Mouse (Mus musculus) adrenal gland, adult 2 months (tissue): ENCODE results near the gene 4931428L18Rik. TPM values are rescaled to one million over a fixed set of nuclear protein-coding genes. Genes with fewer than 3 reads are reported as not detected.
A peak's percentile ranks its signal among the peaks of the same experiment; 100 is the strongest.

ENCODE experiments used
- DNase-seq: peaks from one replicate; pipeline ENCODE4 v3.0.0; 2021
- polyA plus RNA-seq: library from polyadenylated mRNA; depleted of rRNA; stranded (reverse); fragments of >200 nt; gene quantifications from 2 replicates; pipeline ENCODE4 v1.2.3, GENCODE M21; 2012
- total RNA-seq, 2 experiments: library from RNA; stranded (reverse); gene quantifications; 2 replicates each; pipeline ENCODE4 v1.2.3; 2021

The 4931428L18Rik gene
- total and polyA plus RNA-seq, 3 experiments: 0.16 TPM; not detected in 2

DNA sequence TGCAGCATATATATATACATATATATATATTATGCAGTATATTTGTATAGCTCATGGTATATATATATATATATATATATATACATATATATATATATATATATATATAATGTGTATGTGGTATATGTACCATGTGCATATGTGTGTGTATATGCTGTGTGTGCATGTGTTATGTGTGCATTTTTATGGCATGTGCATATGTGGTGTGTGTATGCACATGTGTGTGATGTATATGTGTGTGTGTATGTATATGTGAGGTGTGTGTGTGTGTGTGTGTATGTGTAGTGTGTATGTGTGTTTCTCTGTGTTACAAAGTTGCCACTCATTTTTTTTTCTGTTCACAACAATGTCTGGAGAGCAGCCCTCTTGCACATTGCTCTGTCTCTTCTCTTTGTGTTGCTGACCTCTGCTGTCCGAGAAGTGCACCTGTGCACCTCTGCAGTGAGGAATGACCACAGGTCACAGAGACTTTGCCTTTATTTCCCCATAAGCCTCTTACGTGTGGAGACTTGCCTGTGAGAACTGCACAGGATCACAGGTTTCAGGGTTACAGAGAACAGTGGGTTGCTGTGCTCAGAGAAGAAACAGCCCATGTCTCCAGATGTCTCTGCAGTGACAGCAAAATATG lies 69.6 kb downstream of the 4931428L18Rik start:
- DNase-seq: peak; percentile 12

- no peak for DNase-seq
These were observed 71.9 kb downstream of the 4931428L18Rik start for GRCm38 (mm10) chr1:31150546-31150945.

DNA sequence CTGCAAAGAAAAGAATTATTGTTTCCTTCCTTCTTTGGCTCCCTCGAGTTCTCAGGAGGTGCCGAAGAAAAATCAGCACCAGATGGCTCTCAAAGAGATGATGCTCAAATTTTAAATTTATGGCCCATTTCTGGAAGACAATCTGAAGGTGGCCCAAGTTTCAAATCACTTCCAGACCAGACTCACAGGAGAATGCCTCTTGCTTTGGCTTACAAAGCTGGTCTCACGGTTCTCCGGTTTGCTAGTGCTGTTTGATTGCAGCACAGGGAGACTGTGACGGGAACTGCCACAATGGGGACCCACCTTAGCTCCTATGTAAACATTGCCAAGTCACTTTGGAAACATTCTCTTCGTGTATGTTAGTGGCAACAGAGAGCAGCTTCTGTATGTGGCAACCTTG lies 72.8 kb downstream of the 4931428L18Rik start:
- no peak for DNase-seq

DNA sequence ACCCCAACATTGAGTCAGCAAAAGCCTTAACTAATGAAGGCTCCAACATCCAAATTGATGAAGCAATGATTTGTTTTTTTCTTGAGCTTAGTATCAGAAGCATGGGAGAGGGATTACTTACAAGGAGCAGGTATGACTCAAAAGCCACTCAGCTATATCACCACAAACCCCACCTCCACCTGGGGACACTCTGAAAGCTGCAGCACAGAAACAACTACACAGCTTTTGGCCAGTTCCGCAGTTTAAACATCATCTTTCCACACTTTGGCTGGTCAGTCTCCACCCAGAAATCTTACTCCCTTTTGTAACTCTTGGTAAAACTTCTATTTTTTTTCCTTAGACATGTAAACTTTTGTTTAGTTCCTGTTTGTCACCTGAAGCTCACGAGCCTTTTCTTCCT lies 78.9 kb downstream of the 4931428L18Rik start:
- no peak for DNase-seq

DNA sequence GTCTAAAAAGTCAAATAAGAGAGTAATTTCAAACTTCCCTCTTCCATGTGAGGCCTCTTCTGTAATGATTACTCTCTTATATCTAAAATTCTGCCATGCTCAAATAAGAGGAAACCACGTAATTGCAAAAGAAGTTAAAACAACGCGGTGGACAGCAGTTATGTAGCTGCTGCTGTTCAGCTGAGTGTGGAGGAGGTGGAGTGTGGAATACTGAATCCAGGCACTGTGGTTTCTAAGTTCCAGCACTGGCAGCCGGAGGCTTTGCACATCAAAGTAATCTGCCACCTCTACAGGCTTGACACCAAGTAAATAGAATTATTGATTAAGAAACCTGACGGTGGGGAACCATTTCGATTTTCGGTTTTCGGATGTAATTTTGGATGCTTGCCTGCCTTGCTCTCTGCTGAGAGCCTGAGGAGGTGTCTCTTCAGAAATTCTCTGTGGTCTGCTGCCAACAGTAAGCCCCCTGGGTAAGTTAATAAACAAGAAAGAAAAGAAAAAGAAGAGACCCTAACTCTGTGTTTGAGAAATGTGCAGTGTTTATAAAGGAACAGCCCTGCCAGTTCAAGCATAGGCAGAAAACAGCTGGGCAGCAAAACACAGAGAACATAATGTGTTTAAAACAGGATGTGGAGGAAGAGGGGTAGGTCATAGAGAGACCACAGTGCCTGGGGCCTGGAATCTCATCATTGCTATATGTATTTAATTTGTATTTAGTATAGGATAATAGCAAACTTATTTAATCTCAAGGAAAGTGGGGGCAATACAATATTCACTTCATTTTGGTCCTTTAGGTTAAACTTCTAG lies 80.0 kb downstream of the 4931428L18Rik start:
- no peak for DNase-seq

GRCm38 (mm10) chr1:31138387-31138786 lies 84.1 kb downstream of the 4931428L18Rik start:
- DNase-seq: no peak

GRCm38 (mm10) chr1:31113466-31113865 lies 109.0 kb downstream of the 4931428L18Rik start:
- peak; percentile 73 for DNase-seq

- no peak for DNase-seq
These were observed 114.5 kb downstream of the 4931428L18Rik start for GRCm38 (mm10) chr1:31107961-31108360.

GRCm38 (mm10) chr1:31102863-31103657 lies 119.4 kb downstream of the 4931428L18Rik start:
- no peak for DNase-seq

DNA sequence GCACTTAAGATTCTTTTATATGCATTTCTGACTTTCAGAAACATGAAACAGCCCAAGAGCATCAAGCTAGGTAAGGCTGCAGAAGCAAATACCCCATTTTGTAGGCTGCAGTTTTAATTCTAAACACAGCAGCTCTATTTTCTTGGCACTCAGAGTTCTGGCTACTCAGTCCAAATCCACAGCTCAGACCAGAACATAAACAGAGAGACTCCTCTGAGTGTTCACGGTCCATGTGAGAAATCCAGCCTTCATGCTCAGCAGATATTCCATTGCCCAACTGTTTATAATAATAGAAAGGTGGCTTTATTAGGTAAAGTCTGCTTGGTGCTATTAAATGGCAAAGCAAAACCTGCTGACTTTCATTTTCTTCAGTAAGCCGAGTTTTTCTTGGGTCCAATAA lies 120.2 kb downstream of the 4931428L18Rik start:
- no peak for DNase-seq

- no peak for DNase-seq
These were observed 125.3 kb downstream of the 4931428L18Rik start for GRCm38 (mm10) chr1:31097208-31097607.

- peak; percentile 42 for DNase-seq
These were observed 126.1 kb downstream of the 4931428L18Rik start for GRCm38 (mm10) chr1:31096466-31096793.

DNA sequence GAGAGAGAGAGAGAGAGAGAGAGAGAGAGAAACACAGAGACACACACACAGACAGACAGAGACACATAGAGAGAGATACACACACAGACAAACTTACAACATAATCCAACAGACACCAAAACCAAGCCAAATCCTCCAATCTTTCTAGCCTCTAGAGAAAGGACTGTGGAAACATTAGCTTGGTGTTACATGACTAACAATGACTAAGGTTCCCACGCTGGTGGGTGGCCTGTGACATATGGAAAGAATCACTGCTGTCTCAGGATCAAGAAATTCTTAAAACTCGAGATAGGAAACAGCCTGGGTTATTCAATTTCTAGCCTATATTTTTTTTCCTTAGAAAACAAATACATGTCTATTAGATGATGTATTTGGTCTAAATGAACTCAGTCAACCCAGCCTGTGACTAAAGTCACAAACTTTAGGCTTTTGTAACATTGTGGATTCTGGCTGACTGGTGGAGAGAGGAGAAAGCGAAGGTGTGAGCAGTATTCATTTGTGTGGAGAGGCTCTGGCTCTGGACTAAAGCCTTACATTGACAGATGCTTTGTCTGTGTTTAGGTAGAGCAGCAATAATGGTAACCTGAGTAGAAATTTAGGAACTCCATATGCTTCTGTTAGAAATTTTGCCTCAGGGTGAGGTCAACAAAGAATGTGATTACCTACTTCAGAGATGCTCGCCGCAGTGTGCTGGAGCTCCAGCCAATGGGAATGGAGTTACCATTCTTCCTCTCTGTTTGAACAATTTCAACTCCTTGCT lies 126.6 kb downstream of the 4931428L18Rik start:
- no peak for DNase-seq

GRCm38 (mm10) chr1:31094792-31095191 lies 127.7 kb downstream of the 4931428L18Rik start:
- DNase-seq: no peak

DNA sequence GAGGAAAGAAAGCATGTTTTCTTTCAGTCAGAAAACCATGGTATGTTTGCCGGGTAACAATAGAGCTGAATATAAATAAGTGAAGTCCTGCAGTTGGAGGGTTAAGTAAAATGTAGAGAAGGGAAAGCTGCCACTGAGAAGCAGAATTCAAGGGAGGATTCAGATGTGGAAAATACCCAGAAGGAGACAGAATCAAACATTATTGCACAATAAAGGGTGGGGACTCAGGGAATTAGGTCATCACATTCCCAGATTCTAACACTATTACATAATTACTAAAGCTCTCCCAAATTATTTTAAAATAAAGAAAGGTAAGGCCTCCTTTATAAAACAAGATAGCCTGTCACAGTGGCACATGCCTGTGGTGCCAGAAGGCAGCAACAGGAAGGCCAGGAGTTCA lies 128.5 kb downstream of the 4931428L18Rik start:
- peak; percentile 21 for DNase-seq

- DNase-seq: no peak
These were observed 133.8 kb downstream of the 4931428L18Rik start for GRCm38 (mm10) chr1:31088686-31089085.

DNA sequence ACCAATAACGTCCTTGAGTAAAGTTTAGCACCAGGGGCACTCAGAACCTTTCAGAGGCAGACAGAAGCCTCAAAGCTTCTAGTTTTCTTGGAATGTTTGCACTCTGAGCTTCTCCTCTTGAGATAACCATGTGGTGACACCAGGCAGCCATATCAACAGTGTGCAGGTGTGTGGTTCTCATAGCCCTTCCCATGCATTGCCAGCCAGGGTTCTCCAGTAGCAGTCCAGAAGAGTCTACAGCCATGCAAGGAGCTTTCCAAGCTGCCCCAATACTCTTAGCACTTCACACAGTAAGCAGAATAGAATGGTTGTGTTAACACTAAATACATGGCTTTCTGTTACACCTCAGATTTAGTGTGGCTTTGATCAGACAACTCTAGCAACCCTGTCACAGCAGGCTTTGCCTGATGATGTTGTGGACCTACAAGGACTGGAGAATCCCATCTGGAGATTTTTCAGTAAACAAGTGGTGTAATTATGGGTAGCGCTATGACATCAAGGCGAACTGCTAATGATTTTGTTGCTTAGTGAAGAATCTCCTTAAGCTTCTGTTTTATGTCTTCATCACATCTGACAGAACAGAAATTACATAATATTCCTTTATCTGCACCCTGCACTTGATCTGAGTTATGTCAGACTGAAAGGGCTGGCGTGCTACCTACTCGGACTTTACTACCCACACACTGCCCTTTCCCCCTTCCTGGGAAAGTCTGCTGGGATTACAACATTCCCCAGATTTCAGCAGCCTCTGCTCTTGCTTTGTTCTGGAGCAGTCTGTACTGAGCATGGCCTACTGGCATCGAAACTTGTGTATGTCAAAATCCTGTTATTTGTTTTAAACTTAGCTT lies 149.7 kb downstream of the 4931428L18Rik start:
- peak; percentile 43 for DNase-seq

DNA sequence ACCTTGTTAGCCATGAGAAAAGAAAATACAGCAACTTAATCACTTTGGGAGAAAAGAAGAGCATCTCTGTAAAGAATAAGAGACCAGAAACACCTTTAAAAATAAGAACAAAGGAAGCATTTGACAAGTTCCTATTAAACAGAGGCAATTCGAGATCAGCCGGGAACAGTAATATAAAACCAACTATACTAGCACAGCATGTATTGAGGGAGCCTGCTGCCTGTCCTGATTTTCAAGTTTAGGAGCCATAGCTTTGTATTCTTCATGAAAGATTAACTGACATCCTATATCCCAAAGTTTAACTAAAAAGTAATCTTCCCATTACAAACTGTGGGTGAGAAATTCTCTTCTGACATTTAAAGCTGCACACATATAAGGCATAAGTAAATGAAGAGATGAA lies 151.3 kb downstream of the 4931428L18Rik start:
- no peak for DNase-seq

DNA sequence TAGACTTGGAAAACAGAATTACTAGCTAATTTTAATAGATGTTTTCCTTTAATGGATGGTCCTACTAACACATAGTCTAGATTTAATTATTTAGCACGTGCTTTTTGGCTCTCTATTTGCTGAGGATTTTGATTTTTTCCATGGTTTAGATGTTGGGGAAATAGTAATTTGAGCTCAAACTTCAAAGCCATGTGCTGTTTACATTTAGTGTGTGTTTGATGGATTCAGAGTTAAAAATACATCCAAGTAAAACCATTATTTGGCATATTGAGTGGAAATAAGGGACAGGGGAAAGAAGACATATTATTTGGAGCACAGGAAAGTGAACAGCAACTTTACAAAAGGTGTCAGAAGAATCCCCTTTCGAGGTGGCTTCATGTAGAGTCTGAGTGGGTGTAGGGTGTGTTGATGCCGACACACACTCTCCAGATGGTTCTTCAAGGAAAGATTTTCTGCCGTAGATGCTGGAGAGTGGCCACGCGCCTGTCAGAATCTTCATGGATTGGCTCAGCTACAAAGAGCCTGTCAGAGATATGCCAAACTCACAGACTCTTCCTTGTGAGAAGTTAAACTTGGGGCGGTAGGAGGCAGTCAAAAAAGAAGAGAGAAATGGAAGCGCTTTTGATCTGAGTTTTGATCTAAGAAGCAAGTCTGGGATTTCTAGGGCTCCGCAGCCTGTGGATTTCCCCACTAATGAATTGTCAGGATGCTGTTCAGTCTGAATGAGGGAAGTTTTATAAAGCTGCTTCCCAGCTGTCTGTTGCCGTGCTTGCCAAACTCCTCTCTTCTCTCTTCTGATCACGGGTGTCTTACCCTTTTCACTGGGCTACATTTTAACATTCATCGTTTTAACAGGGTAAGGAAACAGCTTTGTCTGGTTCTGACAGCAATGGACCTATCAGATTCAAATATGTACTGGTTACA lies 157.4 kb downstream of the 4931428L18Rik start:
- DNase-seq: no peak

DNA sequence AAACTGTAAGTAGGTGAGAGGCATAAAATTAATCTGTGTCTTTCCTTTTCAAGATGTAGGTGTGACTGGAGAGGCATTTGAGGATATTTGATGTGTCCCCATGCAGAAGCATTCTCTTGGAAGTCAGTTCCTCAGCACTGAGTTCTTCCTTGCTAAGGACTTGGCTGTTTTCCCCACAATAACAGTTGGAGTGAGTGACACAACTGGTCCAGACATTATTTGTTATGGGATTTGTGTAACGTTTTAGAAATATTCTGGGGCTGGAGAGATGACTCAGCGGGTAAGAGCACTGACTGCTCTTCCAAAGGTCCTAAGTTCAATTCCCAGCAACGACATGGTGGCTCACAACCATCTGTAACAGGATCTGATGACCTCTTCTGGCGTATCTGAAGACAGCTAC lies 162.7 kb downstream of the 4931428L18Rik start:
- no peak for DNase-seq
